Mouse (Mus musculus) neural tube, embryonic 10.5 days (tissue): ENCODE results near the gene Olfr1426.
"Not testable (repeated sequence)": the region's sequence is repeated elsewhere in the genome, so short reads cannot be mapped to it uniquely, and the experiment has no call there.

Source experiments
- DNase-seq: peaks from one replicate; pipeline ENCODE4 v3.0.0-alpha.2; 2017; ENCODE audit warnings: low spot score; ENCODE audit errors: extremely low spot score

The Olfr1426 gene

GRCm38 (mm10) chr19:12091913-12092312 lies at the start of gene Olfr1426:
TSS of gene Olfr1426 (minus strand) at chr19:12092013.
- DNase-seq = no peak

GRCm38 (mm10) chr19:12134289-12134688 lies 42.5 kb upstream of the Olfr1426 start:
- no peak for DNase-seq

GRCm38 (mm10) chr19:12123103-12123502 lies 31.3 kb upstream of the Olfr1426 start, which contains the start of gene Olfr76:
TSS of gene Olfr76 (minus strand) at chr19:12123203.
- no peak for DNase-seq

DNA sequence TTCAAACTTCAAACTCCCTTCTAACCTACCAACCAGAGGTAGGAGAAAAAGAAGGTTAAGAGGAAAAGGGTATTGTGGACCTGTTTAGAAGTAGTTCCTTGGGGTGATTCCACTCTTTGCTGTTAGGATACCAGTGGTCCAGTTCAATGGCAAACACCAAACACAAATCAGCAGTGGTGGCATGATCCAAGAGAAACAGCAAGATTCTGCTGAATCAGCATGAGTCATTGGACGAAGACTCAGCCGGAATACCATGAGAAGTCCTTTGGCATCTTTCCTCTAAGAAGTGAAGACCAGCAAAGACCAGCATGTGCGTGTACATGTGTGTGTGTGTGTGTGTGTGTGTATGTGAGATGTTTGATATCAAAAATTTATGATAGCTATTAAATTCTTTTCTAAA lies 24.7 kb upstream of the Olfr1426 start:
- no peak for DNase-seq

GRCm38 (mm10) chr19:12115797-12116196 lies 24.0 kb upstream of the Olfr1426 start, which contains the start of gene Olfr1428:
TSS of gene Olfr1428 (minus strand) at chr19:12115897.
- DNase-seq = no peak

DNA sequence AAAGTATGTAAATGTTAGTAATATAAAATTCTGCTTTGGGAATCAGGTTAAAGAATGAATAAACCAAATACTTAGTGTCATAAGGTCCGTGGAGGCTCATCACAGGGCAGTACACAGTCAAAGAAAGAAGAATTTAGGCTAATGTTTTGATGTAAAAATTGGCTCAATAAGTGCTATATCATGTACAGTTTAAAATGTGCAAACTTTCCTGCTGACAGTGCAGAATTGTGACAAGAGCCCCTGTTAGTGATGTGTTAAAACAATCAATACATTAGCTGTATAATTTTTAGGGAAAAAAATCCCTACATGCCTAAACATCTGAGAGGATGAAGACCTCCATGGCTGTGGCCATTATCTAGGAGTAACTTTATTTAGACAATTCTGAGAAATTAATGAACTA lies 22.0 kb upstream of the Olfr1426 start:
- no peak for DNase-seq

DNA sequence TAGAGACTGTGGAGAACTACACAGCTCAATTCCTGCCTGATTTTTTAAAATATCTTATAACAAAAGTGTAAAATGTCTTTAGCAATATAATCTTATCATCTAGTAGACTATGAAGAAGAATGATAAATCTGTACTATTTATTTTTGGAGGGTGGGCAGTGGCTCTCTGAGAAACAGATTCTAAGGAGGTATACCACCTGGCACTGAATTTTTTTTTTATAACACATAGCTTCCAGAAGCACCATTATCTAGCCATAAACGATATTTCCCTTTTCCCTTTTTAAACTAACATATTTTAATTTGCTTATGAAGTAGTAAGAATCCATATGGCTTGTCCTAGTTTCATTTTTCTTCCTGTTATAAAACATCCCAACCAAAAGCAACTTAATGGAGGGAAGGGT lies 12.7 kb upstream of the Olfr1426 start:
- no peak for DNase-seq

GRCm38 (mm10) chr19:12103234-12103633 lies 11.4 kb upstream of the Olfr1426 start, which contains the start of gene Olfr1427:
TSS of gene Olfr1427 (minus strand) at chr19:12103334.
- no peak for DNase-seq

GRCm38 (mm10) chr19:12077631-12078030 lies 14.2 kb downstream of the Olfr1426 start, which contains the start of gene Olfr1425:
TSS of gene Olfr1425 (minus strand) at chr19:12077731.
- not testable (repeated sequence) for DNase-seq

DNA sequence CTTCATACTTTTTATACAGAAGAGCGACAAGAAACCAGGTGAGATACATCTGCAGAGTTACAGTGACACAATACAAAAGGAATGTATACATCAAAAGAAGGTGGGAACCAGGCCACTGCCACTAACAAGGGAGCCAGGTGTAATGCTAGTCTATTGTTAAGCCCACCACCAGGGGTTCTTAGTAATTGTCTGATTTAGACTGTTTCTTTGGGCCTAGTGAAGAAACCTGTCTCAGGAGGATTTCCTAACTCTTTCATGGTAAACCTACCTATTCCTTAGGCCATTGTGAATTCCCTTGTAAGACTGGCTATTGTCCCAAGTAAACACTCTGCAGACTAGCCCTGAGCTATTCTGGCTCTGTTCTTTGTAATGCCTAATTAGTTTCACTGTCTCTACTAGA lies 22.3 kb downstream of the Olfr1426 start:
- DNase-seq = not testable (repeated sequence)

DNA sequence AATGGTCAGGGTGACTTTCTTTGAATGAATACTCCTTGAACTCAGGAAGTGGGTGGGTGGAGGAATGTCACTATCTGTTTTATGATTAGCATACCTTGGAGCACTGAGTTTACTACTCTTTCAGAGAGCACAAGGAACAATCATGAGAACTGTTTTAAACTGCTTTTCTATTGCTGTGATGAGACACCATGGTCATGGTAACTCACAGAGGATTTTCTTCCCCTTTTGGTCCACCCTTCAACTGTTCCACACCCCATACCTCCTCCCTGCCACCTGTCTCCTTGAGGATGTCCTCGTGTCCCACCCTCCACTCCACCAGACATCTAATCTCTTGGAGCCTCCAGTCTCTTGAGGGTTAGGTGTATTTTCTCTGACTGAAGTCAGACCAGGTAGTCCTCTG lies 24.0 kb downstream of the Olfr1426 start:
- not testable (repeated sequence) for DNase-seq

- not testable (repeated sequence) for DNase-seq
Observed at GRCm38 (mm10) chr19:12062582-12062981, 29.2 kb downstream of the Olfr1426 start, which contains the start of gene Olfr1424. TSS of gene Olfr1424 (minus strand) at chr19:12062682.

GRCm38 (mm10) chr19:12043163-12043562 lies 48.6 kb downstream of the Olfr1426 start:
- no peak for DNase-seq

DNA sequence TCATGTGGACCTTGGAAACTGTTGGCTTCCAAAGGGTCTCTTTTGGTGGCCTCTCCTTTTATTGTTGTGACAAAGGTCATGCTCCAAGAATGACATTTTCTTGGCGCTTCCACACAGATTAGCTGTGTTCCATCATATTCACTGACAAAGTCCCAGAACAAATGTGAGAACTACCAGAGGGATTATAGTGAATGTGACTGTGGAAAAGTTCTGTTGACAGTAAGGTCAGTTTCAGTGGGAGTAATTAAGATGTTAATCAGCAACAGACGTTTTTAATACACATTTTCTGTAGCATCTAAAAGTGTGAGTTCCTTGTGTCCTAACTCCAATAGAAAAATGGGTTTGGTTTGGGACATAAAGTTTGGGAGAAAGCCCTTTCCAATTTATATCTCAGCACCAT lies 50.6 kb downstream of the Olfr1426 start, which contains the start of gene Olfr1423:
Gene Olfr1423, minus strand, starts transcription at position 101 of the 400 bp plus-strand sequence.
- DNase-seq = no peak

GRCm38 (mm10) chr19:12037727-12038126 lies 54.1 kb downstream of the Olfr1426 start:
- DNase-seq = no peak
